Mouse (Mus musculus) megakaryocyte, embryonic 14.5 days (primary cell): Measurements from ENCODE around the gene Gm5678.

Experiments
- FLI1 ChIP-seq: IDR thresholded peaks from 2 replicates; pipeline ENCODE4 v1.6.1; 2012; ENCODE audit warnings: low read length, inconsistent platforms, mixed read lengths
- GATA1 ChIP-seq: IDR thresholded peaks from 3 replicates; pipeline ENCODE4 v1.6.1; 2012; ENCODE audit warnings: mixed read lengths, low read length, inconsistent platforms, borderline replicate concordance

- TF ChIP-seq GATA1 = no peak
- TF ChIP-seq FLI1 = no peak
Observed at GRCm38 (mm10) chr16:93605553-93605952, 22.3 kb upstream of the Gm5678 start, which contains the start of gene Cbr1.
